Mouse (Mus musculus): Measurements from ENCODE around the gene Rcbtb1. TPM values are rescaled to one million over a fixed set of nuclear protein-coding genes. Genes with fewer than 3 reads are reported as not detected.
"Not testable (repeated sequence)": the region's sequence is repeated elsewhere in the genome, so short reads cannot be mapped to it uniquely, and the experiment has no call there.

Gene Rcbtb1
- polyA plus RNA-seq, 2 experiments, result 46.9 to 52.5 TPM

DNA sequence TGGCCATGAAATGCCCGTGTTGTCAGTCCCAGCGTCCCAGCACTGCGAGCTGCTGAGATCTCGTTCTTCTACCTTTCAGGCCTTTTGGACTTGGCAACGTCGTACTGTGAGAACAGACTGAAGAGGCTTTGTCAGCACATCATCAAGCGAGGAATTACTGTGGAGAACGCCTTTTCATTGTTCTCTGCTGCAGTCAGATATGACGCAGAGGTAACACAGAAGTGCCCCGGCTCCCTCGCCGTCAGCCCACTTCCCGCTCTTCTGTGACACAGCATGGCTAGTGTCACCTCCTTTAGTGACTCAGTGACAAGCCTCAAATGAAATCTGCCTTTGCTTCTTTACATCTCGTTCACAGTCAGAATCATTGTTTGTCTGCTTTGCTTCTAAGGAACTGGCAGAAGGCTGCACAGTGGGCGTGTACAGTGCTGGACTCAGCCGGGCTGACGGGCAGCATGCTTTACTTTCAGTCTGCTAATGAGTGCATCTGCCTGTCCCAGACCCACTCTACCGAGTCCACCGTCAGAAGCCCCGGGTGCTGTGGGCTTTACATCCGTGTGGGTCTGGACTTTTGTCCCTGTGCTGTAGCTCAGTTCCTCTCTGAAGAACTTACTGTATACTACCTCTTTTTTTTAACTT lies 29.4 kb downstream of the Rcbtb1 start:
- Histone ChIP-seq H3K4me3 (replicated peaks; ENCODE audit: low read length) (no peak overlapping the region), H3K36me3 (ENCODE audit: control insufficient read depth, insufficient read depth, low read length) (peaks cover 95% of the 10 kb centered on the region), H3K4me1 (ENCODE audit: control insufficient read depth, insufficient read depth, low read length) (no peaks in the 10 kb centered on the region), H3K27me3 (ENCODE audit: control insufficient read depth, insufficient read depth, low read length) (no peaks in the 10 kb centered on the region), H3K27ac (replicated peaks; ENCODE audit: low read depth, low read length) (no peak overlapping the region), H3K4me2 (replicated peaks; ENCODE audit: low read depth, low read length, severe bottlenecking) (no peak overlapping the region), H3K9me3 (ENCODE audit: control insufficient read depth, low read length) (no peaks in the 10 kb centered on the region), H3K9ac (ENCODE audit: low read depth, low read length, severe bottlenecking) (no peak overlapping the region)
- DNase-seq (ENCODE audit: low spot score) (no peak), ATAC-seq (ENCODE audit: low FRiP score, low read depth) (no peak)
- 95% methylated on average over 21 of the region's 21 CpGs for WGBS
- TF ChIP-seq POLR2A (IDR thresholded peaks at IDR 0.05; ENCODE audit: borderline replicate concordance, extremely low read depth, insufficient read depth, insufficient read length), result no peak

DNA sequence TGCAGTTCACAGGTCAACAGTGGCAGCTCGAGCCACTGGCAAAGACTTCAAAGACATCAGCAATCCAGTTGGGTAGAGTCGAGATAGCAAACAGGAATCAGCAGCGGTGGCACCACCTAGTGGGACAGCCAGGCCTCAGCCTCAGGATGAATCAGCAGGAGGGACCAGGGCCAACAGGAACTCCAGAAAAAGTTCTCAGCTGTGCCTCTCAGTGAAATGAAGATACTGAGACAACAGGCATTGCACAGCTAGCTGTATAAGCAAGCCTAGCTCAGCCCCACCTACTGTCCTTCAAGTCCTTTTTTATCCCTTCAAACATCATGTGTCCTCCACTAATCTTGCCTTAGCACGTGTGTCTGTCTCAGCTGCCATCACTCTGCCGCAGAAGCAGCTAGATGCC lies 31.0 kb downstream of the Rcbtb1 start:
- WGBS, result 80% methylated on average over 5 of the region's 5 CpGs
- Histone ChIP-seq H3K36me3 (ENCODE audit: control insufficient read depth, insufficient read depth, low read length) (peaks cover 89% of the 10 kb centered on the region), H3K9me3 (ENCODE audit: control insufficient read depth, low read length) (no peaks in the 10 kb centered on the region), H3K9ac (ENCODE audit: low read depth, low read length, severe bottlenecking) (no peak overlapping the region), H3K4me3 (replicated peaks; ENCODE audit: low read length) (no peak overlapping the region), H3K27me3 (ENCODE audit: control insufficient read depth, insufficient read depth, low read length) (no peaks in the 10 kb centered on the region), H3K27ac (replicated peaks; ENCODE audit: low read depth, low read length) (no peak overlapping the region), H3K4me2 (replicated peaks; ENCODE audit: low read depth, low read length, severe bottlenecking) (no peak overlapping the region), H3K4me1 (ENCODE audit: control insufficient read depth, insufficient read depth, low read length) (no peaks in the 10 kb centered on the region)
- DNase-seq (ENCODE audit: low spot score), result no peak
- no peak for TF ChIP-seq POLR2A (IDR thresholded peaks at IDR 0.05; ENCODE audit: borderline replicate concordance, extremely low read depth, insufficient read depth, insufficient read length)
- no peak for ATAC-seq (ENCODE audit: low FRiP score, low read depth)

DNA sequence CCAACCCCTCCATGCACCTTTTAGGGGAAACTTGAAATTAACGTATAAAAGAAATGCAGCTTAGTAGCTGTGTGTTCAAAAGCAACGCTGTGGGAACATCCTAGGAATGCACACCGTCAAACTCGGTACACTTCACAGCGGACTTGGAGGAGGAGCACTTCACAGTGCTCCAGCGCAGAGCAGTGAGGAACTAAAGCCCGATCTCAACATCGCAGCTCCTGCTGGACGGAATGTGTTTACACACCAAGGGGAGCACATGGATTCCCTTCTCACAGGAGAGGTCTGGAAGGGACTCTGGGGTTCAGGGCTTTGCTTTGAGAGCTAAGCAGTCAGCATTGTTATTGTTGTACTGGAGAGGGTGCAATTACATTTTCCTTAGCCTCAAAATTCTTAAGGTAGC lies 32.6 kb downstream of the Rcbtb1 start:
- no peak overlapping the region for H3K9ac ChIP-seq (ENCODE audit: low read depth, low read length, severe bottlenecking)
- no peaks in the 10 kb centered on the region for H3K4me1 ChIP-seq (ENCODE audit: control insufficient read depth, insufficient read depth, low read length)
- H3K4me2 ChIP-seq (replicated peaks; ENCODE audit: low read depth, low read length, severe bottlenecking), result no peak overlapping the region
- 91% methylated on average over 9 of the region's 9 CpGs for WGBS
- no peak overlapping the region for H3K27ac ChIP-seq (replicated peaks; ENCODE audit: low read depth, low read length)
- H3K27me3 ChIP-seq (ENCODE audit: control insufficient read depth, insufficient read depth, low read length), result no peaks in the 10 kb centered on the region
- DNase-seq (ENCODE audit: low spot score) (no peak), ATAC-seq (ENCODE audit: low FRiP score, low read depth) (no peak)
- no peak for TF ChIP-seq POLR2A (IDR thresholded peaks at IDR 0.05; ENCODE audit: borderline replicate concordance, extremely low read depth, insufficient read depth, insufficient read length)
- peaks cover 90% of the 10 kb centered on the region for H3K36me3 ChIP-seq (ENCODE audit: control insufficient read depth, insufficient read depth, low read length)
- no peak overlapping the region for H3K4me3 ChIP-seq (replicated peaks; ENCODE audit: low read length)
- H3K9me3 ChIP-seq (ENCODE audit: control insufficient read depth, low read length), result 0 out of 2 replicates have a peak, but pooled peaks cover 3% of the 10 kb centered on the region

GRCm38 (mm10) chr14:59250350-59250749 lies 49.3 kb downstream of the Rcbtb1 start:
- not testable (repeated sequence) for H3K4me2 ChIP-seq (replicated peaks; ENCODE audit: low read depth, low read length, severe bottlenecking); H3K4me3 ChIP-seq (replicated peaks; ENCODE audit: low read length); H3K27me3 ChIP-seq (ENCODE audit: control insufficient read depth, insufficient read depth, low read length); ATAC-seq (ENCODE audit: low FRiP score, low read depth); H3K9me3 ChIP-seq (ENCODE audit: control insufficient read depth, low read length); H3K27ac ChIP-seq (replicated peaks; ENCODE audit: low read depth, low read length); H3K9ac ChIP-seq (ENCODE audit: low read depth, low read length, severe bottlenecking); H3K4me1 ChIP-seq (ENCODE audit: control insufficient read depth, insufficient read depth, low read length); H3K36me3 ChIP-seq (ENCODE audit: control insufficient read depth, insufficient read depth, low read length)
- peak; percentile 28 for DNase-seq (ENCODE audit: low spot score)
- WGBS, result 59% methylated on average over 5 of the region's 5 CpGs

- not testable (repeated sequence) for H3K9me3 ChIP-seq (ENCODE audit: control insufficient read depth, low read length); H3K36me3 ChIP-seq (ENCODE audit: control insufficient read depth, insufficient read depth, low read length); H3K4me1 ChIP-seq (ENCODE audit: control insufficient read depth, insufficient read depth, low read length); H3K27ac ChIP-seq (replicated peaks; ENCODE audit: low read depth, low read length); DNase-seq (ENCODE audit: low spot score); H3K9ac ChIP-seq (ENCODE audit: low read depth, low read length, severe bottlenecking); H3K4me2 ChIP-seq (replicated peaks; ENCODE audit: low read depth, low read length, severe bottlenecking); H3K4me3 ChIP-seq (replicated peaks; ENCODE audit: low read length); H3K27me3 ChIP-seq (ENCODE audit: control insufficient read depth, insufficient read depth, low read length); ATAC-seq (ENCODE audit: low FRiP score, low read depth)
- 90% methylated on average over 1 of the region's 1 CpGs for WGBS
Observed at GRCm38 (mm10) chr14:59255861-59256260, 54.9 kb downstream of the Rcbtb1 start.

GRCm38 (mm10) chr14:59260056-59260455 lies 59.0 kb downstream of the Rcbtb1 start, which contains the start of gene Gm6904:
Gm6904 (minus strand) TSS chr14:59260216.
- TF ChIP-seq POLR2A (IDR thresholded peaks at IDR 0.05; ENCODE audit: borderline replicate concordance, extremely low read depth, insufficient read depth, insufficient read length), result no peak
- Histone ChIP-seq H3K9me3 (ENCODE audit: control insufficient read depth, low read length) (no peaks in the 10 kb centered on the region), H3K4me2 (replicated peaks; ENCODE audit: low read depth, low read length, severe bottlenecking) (no peak within 1 kb of the TSS), H3K27me3 (ENCODE audit: control insufficient read depth, insufficient read depth, low read length) (no peaks in the 10 kb centered on the region), H3K4me1 (ENCODE audit: control insufficient read depth, insufficient read depth, low read length) (no peaks in the 10 kb centered on the region), H3K27ac (replicated peaks; ENCODE audit: low read depth, low read length) (no peak within 1 kb of the TSS), H3K9ac (ENCODE audit: low read depth, low read length, severe bottlenecking) (no peak within 1 kb of the TSS), H3K4me3 (replicated peaks; ENCODE audit: low read length) (no peak within 1 kb of the TSS), H3K36me3 (ENCODE audit: control insufficient read depth, insufficient read depth, low read length) (no peaks in the 10 kb centered on the region)
- WGBS, result 50% methylated on average over 3 of the region's 3 CpGs
- ATAC-seq (ENCODE audit: low FRiP score, low read depth) (no peak), DNase-seq (ENCODE audit: low spot score) (peak; percentile 6)

- 78% methylated on average over 4 of the region's 4 CpGs for WGBS
- not testable (repeated sequence) for ATAC-seq (ENCODE audit: low FRiP score, low read depth); H3K9me3 ChIP-seq (ENCODE audit: control insufficient read depth, low read length)
Observed at GRCm38 (mm10) chr14:59274961-59275360, 74.0 kb downstream of the Rcbtb1 start.

More at GRCm38 (mm10) chr14:59274961-59275360, 74.0 kb downstream of the Rcbtb1 start:
- not testable (repeated sequence) for H3K4me2 ChIP-seq (replicated peaks; ENCODE audit: low read depth, low read length, severe bottlenecking); DNase-seq (ENCODE audit: low spot score); H3K9ac ChIP-seq (ENCODE audit: low read depth, low read length, severe bottlenecking); H3K36me3 ChIP-seq (ENCODE audit: control insufficient read depth, insufficient read depth, low read length); H3K27ac ChIP-seq (replicated peaks; ENCODE audit: low read depth, low read length); H3K4me1 ChIP-seq (ENCODE audit: control insufficient read depth, insufficient read depth, low read length); H3K27me3 ChIP-seq (ENCODE audit: control insufficient read depth, insufficient read depth, low read length); H3K4me3 ChIP-seq (replicated peaks; ENCODE audit: low read length)

Measured in limb, embryonic 14.5 days (tissue).